Mouse (Mus musculus) olfactory bulb, adult 2 months (tissue): ENCODE data around the gene Scnn1a. TPM values are rescaled to one million over a fixed set of nuclear protein-coding genes. Genes with fewer than 3 reads are reported as not detected.

Source experiments
- H3K27ac ChIP-seq: fragments of 200-500 bp; 2 replicates; pipeline ENCODE4 v1.5.1; 2012; ENCODE audit warnings: low read depth, low read length; ENCODE audit not compliant: insufficient read depth
- H3K4me1 ChIP-seq: fragments of 200-500 bp; 2 replicates; pipeline ENCODE4 v1.6.1; 2012; ENCODE audit warnings: low read length; ENCODE audit not compliant: control insufficient read depth, insufficient read depth
- H3K4me3 ChIP-seq: fragments of 200-500 bp; 2 replicates; pipeline ENCODE4 v1.5.1; 2012; ENCODE audit warnings: mild to moderate bottlenecking, low read depth, low read length, moderate library complexity; ENCODE audit not compliant: insufficient read depth
- CTCF ChIP-seq: fragments of 200-500 bp; IDR thresholded peaks from 2 replicates; pipeline ENCODE4 v1.5.1; 2012; ENCODE audit warnings: low read depth, mild to moderate bottlenecking, low read length, moderate library complexity; ENCODE audit not compliant: insufficient read depth
- POLR2A ChIP-seq: fragments of 200-500 bp; IDR thresholded peaks from 2 replicates; pipeline ENCODE4 v1.6.1; 2012; ENCODE audit warnings: mild to moderate bottlenecking, low read depth, low read length, moderate library complexity; ENCODE audit not compliant: insufficient read depth
- WGBS: fragments of 180-500 bp; shearing (Covaris S2); methylation state at CpG from one replicate; pipeline ENCODE4 v1.1.7; 2018; 5-methylcytosine and 5-hydroxymethylcytosine counted together
- polyA plus RNA-seq: library from polyadenylated mRNA; stranded (reverse); fragments of >200 nt; gene quantifications from 2 replicates; pipeline ENCODE4 v1.2.4, GENCODE M21; 2012; ENCODE audit warnings: low replicate concordance; ENCODE audit not compliant: missing spikeins, insufficient read depth, insufficient read length

The Scnn1a gene
- polyA plus RNA-seq, 1 experiment, result not detected

- Histone ChIP-seq H3K4me1 (peaks cover 20% of the 10 kb centered on the region), H3K27ac (no peak overlapping the region), H3K4me3 (no peak overlapping the region)
- no peak for TF ChIP-seq POLR2A
- no peak for TF ChIP-seq CTCF
- WGBS, result 94% methylated on average over 1 of the region's 1 CpGs
Observed at GRCm38 (mm10) chr6:125345625-125346024, 25.2 kb downstream of the Scnn1a start.

- Histone ChIP-seq H3K4me3 (no peak overlapping the region), H3K27ac (no peak overlapping the region), H3K4me1 (peaks cover 20% of the 10 kb centered on the region)
- no peak for TF ChIP-seq POLR2A
- TF ChIP-seq CTCF, result no peak
- 85% methylated on average over 2 of the region's 2 CpGs for WGBS
Observed at GRCm38 (mm10) chr6:125346029-125346428, 25.6 kb downstream of the Scnn1a start.

GRCm38 (mm10) chr6:125348721-125349574 is 28.5 kb downstream of the Scnn1a start, which contains the start of gene Tnfrsf1a:
TSS of gene Tnfrsf1a (plus strand) at chr6:125349362.
- H3K4me1 ChIP-seq, result peaks cover 35% of the 10 kb centered on the region
- WGBS, result 21% methylated on average over 22 of the region's 22 CpGs
- TF ChIP-seq POLR2A (no peak), CTCF (no peak)
- peak within 1 kb of the TSS; percentile 46 for H3K4me3 ChIP-seq
- H3K27ac ChIP-seq, result peak within 1 kb of the TSS; percentile 43; the same call in 1 of the 2 replicates

- Histone ChIP-seq H3K27ac (peak overlapping the region; percentile 43; the same call in 1 of the 2 replicates), H3K4me3 (peak overlapping the region; percentile 46), H3K4me1 (peaks cover 41% of the 10 kb centered on the region)
- WGBS, result 14% methylated on average over 27 of the region's 27 CpGs
- no peak for TF ChIP-seq POLR2A
- TF ChIP-seq CTCF, result no peak
Observed at GRCm38 (mm10) chr6:125349575-125350230, 29.2 kb downstream of the Scnn1a start.

- TF ChIP-seq CTCF (no peak), POLR2A (no peak)
- WGBS, result 62% methylated on average over 20 of the region's 20 CpGs
- no peak overlapping the region; the same call in 1 of the 2 replicates for H3K27ac ChIP-seq
Observed at GRCm38 (mm10) chr6:125350231-125350994, 30.0 kb downstream of the Scnn1a start.

GRCm38 (mm10) chr6:125350995-125351324 is 30.5 kb downstream of the Scnn1a start:
- TF ChIP-seq POLR2A, result no peak
- TF ChIP-seq CTCF, result no peak
- WGBS, result 94% methylated on average over 2 of the region's 2 CpGs
- Histone ChIP-seq H3K4me1 (peaks cover 52% of the 10 kb centered on the region), H3K4me3 (no peak overlapping the region), H3K27ac (no peak overlapping the region)

More at GRCm38 (mm10) chr6:125350231-125350994, 30.0 kb downstream of the Scnn1a start:
- peaks cover 48% of the 10 kb centered on the region for H3K4me1 ChIP-seq
- peak overlapping the region; percentile 46 for H3K4me3 ChIP-seq

GRCm38 (mm10) chr6:125351368-125352045 is 31.0 kb downstream of the Scnn1a start:
- TF ChIP-seq POLR2A, result no peak
- no peak for TF ChIP-seq CTCF
- no peak overlapping the region for H3K27ac ChIP-seq
- 78% methylated on average over 8 of the region's 8 CpGs for WGBS
- H3K4me3 ChIP-seq, result no peak overlapping the region
- peaks cover 52% of the 10 kb centered on the region for H3K4me1 ChIP-seq

- TF ChIP-seq CTCF, result no peak
- no peak for TF ChIP-seq POLR2A
- Histone ChIP-seq H3K27ac (no peak overlapping the region), H3K4me1 (peaks cover 52% of the 10 kb centered on the region), H3K4me3 (no peak overlapping the region)
- 80% methylated on average over 5 of the region's 5 CpGs for WGBS
Observed at GRCm38 (mm10) chr6:125352046-125352384, 31.6 kb downstream of the Scnn1a start.
